Mouse (Mus musculus) myocyte (in vitro differentiated cells): ENCODE measurements at regions not wholly inside any gene's neighbourhood (a gene's known extent, or its start where the extent isn't known, plus 50 kb on each side); places are given as distances from the start of the nearest gene placed in this dataset.

Source experiments
- H3K27me3 ChIP-seq: one replicate; pipeline ENCODE4 v1.6.1; 2011; ENCODE audit not compliant: control insufficient read depth, insufficient read depth, insufficient read length
- H3K36me3 ChIP-seq: one replicate; pipeline ENCODE4 v1.6.1; 2011; ENCODE audit not compliant: control insufficient read depth, insufficient read depth
- H3K4me2 ChIP-seq: one replicate; pipeline ENCODE4 v1.6.1; 2011; ENCODE audit warnings: low read depth, control low read depth
- H3K4me3 ChIP-seq: one replicate; pipeline ENCODE4 v1.5.1; 2011; ENCODE audit warnings: mild to moderate bottlenecking, control low read depth, moderate library complexity
- H3K79me2 ChIP-seq: one replicate; pipeline ENCODE4 v1.6.1; 2011; ENCODE audit not compliant: control insufficient read depth, insufficient read depth
- H3ac ChIP-seq: one replicate; pipeline ENCODE4 v1.6.1; 2011; ENCODE audit not compliant: control insufficient read depth, insufficient read length
- CEBPB ChIP-seq: IDR thresholded peaks from 2 replicates; pipeline ENCODE4 v1.6.1; 2011; ENCODE audit warnings: mild to moderate bottlenecking, moderate library complexity; ENCODE audit not compliant: poor library complexity, insufficient read depth, severe bottlenecking
- E2F4 ChIP-seq: IDR thresholded peaks from one replicate; pipeline ENCODE4 v1.6.1; 2011; ENCODE audit warnings: mild to moderate bottlenecking, control low read depth, moderate library complexity; ENCODE audit not compliant: insufficient read depth
- MAX ChIP-seq: IDR thresholded peaks from one replicate; pipeline ENCODE4 v1.6.1; 2011; ENCODE audit warnings: low read depth, mild to moderate bottlenecking, control low read depth
- MYOD1 ChIP-seq, 3 experiments: IDR thresholded peaks; one replicate each; pipeline ENCODE4 v1.6.1; 2011; ENCODE audit warnings: control low read depth in 2 of 3, low read depth in 2 of 3, mild to moderate bottlenecking in 2 of 3, moderate library complexity in 1 of 3; ENCODE audit not compliant: insufficient read length in 2 of 3, control insufficient read depth in 1 of 3
- MYOG ChIP-seq, 3 experiments: IDR thresholded peaks; one replicate each; pipeline ENCODE4 v1.6.1; 2011; ENCODE audit warnings: control low read depth in 2 of 3, low read depth in 2 of 3, mild to moderate bottlenecking in 2 of 3; ENCODE audit not compliant: insufficient read length in 2 of 3, control insufficient read depth in 1 of 3, insufficient read depth in 1 of 3
- POLR2A ChIP-seq: IDR thresholded peaks from one replicate; pipeline ENCODE4 v1.6.1; 2011; ENCODE audit warnings: low read depth, mild to moderate bottlenecking, control low read depth, moderate library complexity; ENCODE audit not compliant: insufficient read length
- POLR2AphosphoS2 ChIP-seq: IDR thresholded peaks from one replicate; pipeline ENCODE4 v1.6.1; 2011; ENCODE audit warnings: low read depth, control low read depth; ENCODE audit not compliant: insufficient read length
- REST ChIP-seq: IDR thresholded peaks from one replicate; pipeline ENCODE4 v1.6.1; 2011; ENCODE audit warnings: mild to moderate bottlenecking, control low read depth, moderate library complexity; ENCODE audit not compliant: insufficient read depth, insufficient read length
- SRF ChIP-seq: IDR thresholded peaks from one replicate; pipeline ENCODE4 v1.6.1; 2011; ENCODE audit warnings: low read depth; ENCODE audit not compliant: control insufficient read depth, insufficient read length
- TCF12 ChIP-seq: IDR thresholded peaks from one replicate; pipeline ENCODE4 v1.6.1; 2011; ENCODE audit warnings: mild to moderate bottlenecking, control low read depth; ENCODE audit not compliant: poor library complexity, insufficient read depth, severe bottlenecking
- TCF3 ChIP-seq: IDR thresholded peaks from one replicate; pipeline ENCODE4 v1.6.1; 2011; ENCODE audit warnings: low read depth, control low read depth; ENCODE audit not compliant: insufficient read length
- USF1 ChIP-seq: IDR thresholded peaks from one replicate; pipeline ENCODE4 v1.6.1; 2011; ENCODE audit warnings: low read depth, mild to moderate bottlenecking, control low read depth, moderate library complexity

- H3K36me3 ChIP-seq, result no peaks in the 10 kb centered on the region
- H3K4me2 ChIP-seq, result no peak overlapping the region
These were observed 123.2 kb upstream of the Max start for GRCm38 (mm10) chr12:77085244-77085643.

GRCm38 (mm10) chr12:77084744-77085143 lies 122.7 kb upstream of the Max start:
- no peaks in the 10 kb centered on the region for H3K27me3 ChIP-seq
- H3ac ChIP-seq, result no peak overlapping the region
- TF ChIP-seq TCF12, result no peak
- no peak for TF ChIP-seq CEBPB
- no peak for TF ChIP-seq USF1
- no peak for TF ChIP-seq MYOD1 (IDR thresholded peaks at IDR 0.05; ENCODE audit: control insufficient read depth in 1 of 3, insufficient read length in 2 of 3, low read depth in 2 of 3)
- no peak for TF ChIP-seq POLR2A
- no peak for TF ChIP-seq TCF3
- TF ChIP-seq E2F4, result no peak
- no peak for TF ChIP-seq MAX
- no peak for TF ChIP-seq REST
- TF ChIP-seq MYOG (IDR thresholded peaks at IDR 0.05; ENCODE audit: control insufficient read depth in 1 of 3, insufficient read depth in 1 of 3, insufficient read length in 2 of 3, low read depth in 2 of 3), result no peak
- TF ChIP-seq POLR2AphosphoS2, result no peak
- no peak for TF ChIP-seq SRF
- no peaks in the 10 kb centered on the region for H3K36me3 ChIP-seq
- H3K4me3 ChIP-seq, result no peak overlapping the region
- H3K79me2 ChIP-seq, result no peaks in the 10 kb centered on the region
- no peak overlapping the region for H3K4me2 ChIP-seq

More at GRCm38 (mm10) chr12:77085244-77085643, 123.2 kb upstream of the Max start:
- Histone ChIP-seq H3K27me3 (no peaks in the 10 kb centered on the region), H3K79me2 (no peaks in the 10 kb centered on the region), H3ac (no peak overlapping the region), H3K4me3 (no peak overlapping the region)
- no peak for TF ChIP-seq TCF3
- no peak for TF ChIP-seq CEBPB
- TF ChIP-seq MYOD1 (IDR thresholded peaks at IDR 0.05; ENCODE audit: control insufficient read depth in 1 of 3, insufficient read length in 2 of 3, low read depth in 2 of 3), result no peak
- TF ChIP-seq POLR2A, result no peak
- no peak for TF ChIP-seq USF1
- no peak for TF ChIP-seq E2F4
- TF ChIP-seq MYOG (IDR thresholded peaks at IDR 0.05; ENCODE audit: control insufficient read depth in 1 of 3, insufficient read depth in 1 of 3, insufficient read length in 2 of 3, low read depth in 2 of 3), result no peak
- TF ChIP-seq TCF12, result no peak
- TF ChIP-seq MAX, result no peak
- no peak for TF ChIP-seq SRF
- TF ChIP-seq REST, result no peak
- no peak for TF ChIP-seq POLR2AphosphoS2

- no peaks in the 10 kb centered on the region for H3K79me2 ChIP-seq
- H3K36me3 ChIP-seq, result no peaks in the 10 kb centered on the region
- no peak overlapping the region for H3ac ChIP-seq
- no peak overlapping the region for H3K4me2 ChIP-seq
- TF ChIP-seq REST, result no peak
- no peak for TF ChIP-seq E2F4
- TF ChIP-seq TCF3, result no peak
- no peak for TF ChIP-seq MYOD1 (IDR thresholded peaks at IDR 0.05; ENCODE audit: control insufficient read depth in 1 of 3, insufficient read length in 2 of 3, low read depth in 2 of 3)
- no peak for TF ChIP-seq SRF
- TF ChIP-seq POLR2AphosphoS2, result no peak
- no peak for TF ChIP-seq MYOG (IDR thresholded peaks at IDR 0.05; ENCODE audit: control insufficient read depth in 1 of 3, insufficient read depth in 1 of 3, insufficient read length in 2 of 3, low read depth in 2 of 3)
- no peak for TF ChIP-seq USF1
- TF ChIP-seq MAX, result no peak
- TF ChIP-seq CEBPB, result no peak
- TF ChIP-seq TCF12, result no peak
- TF ChIP-seq POLR2A, result no peak
- H3K27me3 ChIP-seq, result no peaks in the 10 kb centered on the region
- no peak overlapping the region for H3K4me3 ChIP-seq
These were observed 122.3 kb upstream of the Max start for GRCm38 (mm10) chr12:77084343-77084742.

GRCm38 (mm10) chr12:77083760-77084159 lies 121.8 kb upstream of the Max start:
- Histone ChIP-seq H3K79me2 (no peaks in the 10 kb centered on the region), H3K36me3 (no peaks in the 10 kb centered on the region), H3K27me3 (no peaks in the 10 kb centered on the region), H3K4me2 (no peak overlapping the region), H3K4me3 (no peak overlapping the region), H3ac (no peak overlapping the region)
- TF ChIP-seq E2F4, result no peak
- no peak for TF ChIP-seq MAX
- TF ChIP-seq CEBPB, result no peak
- TF ChIP-seq MYOD1 (IDR thresholded peaks at IDR 0.05; ENCODE audit: control insufficient read depth in 1 of 3, insufficient read length in 2 of 3, low read depth in 2 of 3), result no peak
- no peak for TF ChIP-seq SRF
- no peak for TF ChIP-seq MYOG (IDR thresholded peaks at IDR 0.05; ENCODE audit: control insufficient read depth in 1 of 3, insufficient read depth in 1 of 3, insufficient read length in 2 of 3, low read depth in 2 of 3)
- TF ChIP-seq POLR2AphosphoS2, result no peak
- no peak for TF ChIP-seq USF1
- TF ChIP-seq REST, result no peak
- no peak for TF ChIP-seq POLR2A
- TF ChIP-seq TCF3, result no peak
- no peak for TF ChIP-seq TCF12
